Mouse (Mus musculus) brain, adult 2 months (tissue): ENCODE measurements around the gene Oas1a.
"Not testable (repeated sequence)": the region's sequence is repeated elsewhere in the genome, so short reads cannot be mapped to it uniquely, and the experiment has no call there.

Experiments
- DNase-seq: peaks from one replicate; pipeline ENCODE4 v3.0.0; 2011; ENCODE audit warnings: low read depth, low spot score

Gene Oas1a

GRCm38 (mm10) chr5:120906791-120907733, at the start of gene Oas1a:
TSS of gene Oas1a (minus strand) at chr5:120907521.
- DNase-seq = not testable (repeated sequence)

GRCm38 (mm10) chr5:120953974-120954373, 46.7 kb upstream of the Oas1a start:
- DNase-seq = peak; percentile 72

- DNase-seq = peak; percentile 53
Measured at GRCm38 (mm10) chr5:120952242-120952770, 45.0 kb upstream of the Oas1a start.

GRCm38 (mm10) chr5:120942076-120942475, 34.8 kb upstream of the Oas1a start:
- peak; percentile 90 for DNase-seq

- peak; percentile 24 for DNase-seq
Measured at GRCm38 (mm10) chr5:120938586-120938985, 31.3 kb upstream of the Oas1a start.

GRCm38 (mm10) chr5:120937841-120938240, 30.5 kb upstream of the Oas1a start:
- no peak for DNase-seq

- no peak for DNase-seq
Measured at GRCm38 (mm10) chr5:120933966-120934365, 26.6 kb upstream of the Oas1a start.

GRCm38 (mm10) chr5:120927036-120927435, 19.7 kb upstream of the Oas1a start:
- DNase-seq = no peak

- not testable (repeated sequence) for DNase-seq
Measured at GRCm38 (mm10) chr5:120926311-120926710, 19.0 kb upstream of the Oas1a start.

- DNase-seq = not testable (repeated sequence)
Measured at GRCm38 (mm10) chr5:120924520-120924919, 17.2 kb upstream of the Oas1a start.

GRCm38 (mm10) chr5:120923969-120924368, 16.6 kb upstream of the Oas1a start:
- DNase-seq = no peak

- DNase-seq = no peak
Measured at GRCm38 (mm10) chr5:120920296-120920695, 13.0 kb upstream of the Oas1a start.

GRCm38 (mm10) chr5:120919156-120919935, 12.0 kb upstream of the Oas1a start:
- not testable (repeated sequence) for DNase-seq

- not testable (repeated sequence) for DNase-seq
Measured at GRCm38 (mm10) chr5:120914204-120914603, 6.9 kb upstream of the Oas1a start, which contains the start of gene Oas1d. TSS of gene Oas1d (plus strand) at chr5:120914536.

GRCm38 (mm10) chr5:120908196-120908920, 1.0 kb upstream of the Oas1a start:
- no peak for DNase-seq

GRCm38 (mm10) chr5:120902056-120902455, 5.3 kb downstream of the Oas1a start:
- DNase-seq = no peak

GRCm38 (mm10) chr5:120900666-120901065, 6.7 kb downstream of the Oas1a start:
- DNase-seq = no peak

GRCm38 (mm10) chr5:120898726-120899125, 8.6 kb downstream of the Oas1a start:
- DNase-seq = no peak

- no peak for DNase-seq
Measured at GRCm38 (mm10) chr5:120898307-120898706, 9.0 kb downstream of the Oas1a start.

GRCm38 (mm10) chr5:120895231-120895900, 12.0 kb downstream of the Oas1a start:
- DNase-seq = no peak

- not testable (repeated sequence) for DNase-seq
Measured at GRCm38 (mm10) chr5:120894692-120895091, 12.6 kb downstream of the Oas1a start.
